Mouse (Mus musculus) ES-E14 (cell line): ENCODE data around the gene Tiprl. TPM values are rescaled to one million over a fixed set of nuclear protein-coding genes. Genes with fewer than 3 reads are reported as not detected.

ENCODE experiments used
- DNase-seq: peaks from one replicate; pipeline ENCODE4 v3.0.0-alpha.2; 2013; ENCODE audit warnings: low read depth, low spot score
- H3K27ac ChIP-seq: 2 replicates; pipeline ENCODE4 v1.5.1; 2012; ENCODE audit warnings: low read depth, mild to moderate bottlenecking, low read length, moderate library complexity, mixed read lengths; ENCODE audit not compliant: poor library complexity, insufficient read depth, severe bottlenecking
- H3K36me3 ChIP-seq: 2 replicates; pipeline ENCODE4 v1.6.1; 2012; ENCODE audit warnings: mild to moderate bottlenecking, low read length, moderate library complexity, mixed read lengths; ENCODE audit not compliant: control insufficient read depth, poor library complexity, insufficient read depth, severe bottlenecking
- H3K4me1 ChIP-seq, 2 experiments: fragments of 150-350 bp in 1 of 2; sonication (generic) in 1 of 2; 2 replicates each; pipeline ENCODE4 v1.6.1; 2012; ENCODE audit warnings: low read length in 2 of 2, mild to moderate bottlenecking in 1 of 2, mixed read lengths in 1 of 2; ENCODE audit not compliant: control insufficient read depth in 2 of 2, insufficient read depth in 2 of 2, poor library complexity in 1 of 2
- H3K4me3 ChIP-seq, 2 experiments: fragments of 150-350 bp in 1 of 2; sonication (generic) in 1 of 2; 2 replicates each; pipeline ENCODE4 v1.5.1; 2012; ENCODE audit warnings: low read length in 2 of 2, low read depth in 1 of 2, mild to moderate bottlenecking in 1 of 2, mixed read lengths in 1 of 2; ENCODE audit not compliant: insufficient read depth in 1 of 2, poor library complexity in 1 of 2, severe bottlenecking in 1 of 2
- H3K9ac ChIP-seq: 2 replicates; pipeline ENCODE4 v1.6.1; 2012; ENCODE audit warnings: low read depth, mild to moderate bottlenecking, low read length, mixed read lengths; ENCODE audit not compliant: poor library complexity, insufficient read depth, severe bottlenecking
- H3K9me3 ChIP-seq: fragments of 150-350 bp; sonication (generic); 2 replicates; pipeline ENCODE4 v1.6.1; 2012; ENCODE audit warnings: low read depth, mild to moderate bottlenecking, low read length; ENCODE audit not compliant: control insufficient read depth, insufficient read depth
- CHD2 ChIP-seq: IDR thresholded peaks from 2 replicates; pipeline ENCODE4 v1.6.1; 2014; ENCODE audit warnings: mild to moderate bottlenecking, low read depth, low read length, inconsistent platforms
- HCFC1 ChIP-seq: IDR thresholded peaks from 2 replicates; pipeline ENCODE4 v1.6.1; 2012; ENCODE audit warnings: low read length, inconsistent platforms, borderline replicate concordance; ENCODE audit not compliant: insufficient read depth
- MAFK ChIP-seq: IDR thresholded peaks from 2 replicates; pipeline ENCODE4 v1.6.1; 2014; ENCODE audit warnings: mild to moderate bottlenecking, low read depth, low read length, inconsistent platforms; ENCODE audit not compliant: insufficient read depth
- ZC3H11A ChIP-seq: IDR thresholded peaks from 2 replicates; pipeline ENCODE4 v1.6.1; 2012; ENCODE audit warnings: low read depth, mild to moderate bottlenecking, inconsistent platforms, low read length, borderline replicate concordance
- ZNF384 ChIP-seq: IDR thresholded peaks from 2 replicates; pipeline ENCODE4 v1.6.1; 2012; ENCODE audit warnings: low read depth, low read length, inconsistent platforms
- in situ Hi-C, 2 experiments: fragments of 600-800 bp; cut with MboI; formaldehyde crosslinking; loops; one replicate each; pipeline ENCODE4 v1.15.1; 2025; ENCODE audit warnings: low sequenced_read_pairs in 2 of 2, inconsistent platforms in 1 of 2; ENCODE audit not compliant: unreplicated experiment in 2 of 2
- total RNA-seq: library from RNA; depleted of rRNA; stranded (reverse); fragments of 300-350 nt; gene quantifications from 2 replicates; pipeline ENCODE4 v1.2.3, GENCODE M21; 2012

Gene Tiprl
- total RNA-seq, 1 experiment: 40.2 TPM

GRCm38 (mm10) chr1:165191611-165192010, 45.2 kb downstream of the Tiprl start:
- Histone ChIP-seq H3K27ac (no peak overlapping the region), H3K4me3 (no peak overlapping the region), H3K4me1 (peaks cover 4 to 17% of the 10 kb centered on the region in 2 experiments), H3K9ac (no peak overlapping the region), H3K9me3 (no peaks in the 10 kb centered on the region), H3K36me3 (peaks cover 5% of the 10 kb centered on the region; the same call in 1 of the 2 replicates)
- in situ Hi-C loops: no loop called here
- no peak for TF ChIP-seq MAFK
- TF ChIP-seq ZNF384: no peak
- no peak for TF ChIP-seq ZC3H11A
- DNase-seq: no peak

GRCm38 (mm10) chr1:165190571-165191273, 46.1 kb downstream of the Tiprl start:
- TF ChIP-seq ZNF384: no peak
- TF ChIP-seq HCFC1: no peak
- TF ChIP-seq MAFK: no peak
- no peak for TF ChIP-seq ZC3H11A
- no peak for TF ChIP-seq CHD2

GRCm38 (mm10) chr1:165190068-165190467, 46.7 kb downstream of the Tiprl start:
- Histone ChIP-seq H3K36me3 (peaks cover 5% of the 10 kb centered on the region; the same call in 1 of the 2 replicates), H3K9ac (no peak overlapping the region), H3K4me1 (peaks cover 4 to 19% of the 10 kb centered on the region in 2 experiments), H3K4me3 (no peak overlapping the region), H3K9me3 (no peaks in the 10 kb centered on the region), H3K27ac (no peak overlapping the region)
- no peak for DNase-seq
- TF ChIP-seq ZC3H11A: no peak
- TF ChIP-seq HCFC1: no peak
- no peak for TF ChIP-seq CHD2
- no peak for TF ChIP-seq ZNF384
- no peak for TF ChIP-seq MAFK
- in situ Hi-C loops: no loop called here

More at GRCm38 (mm10) chr1:165190571-165191273, 46.1 kb downstream of the Tiprl start:
- no peak for DNase-seq
- H3K27ac ChIP-seq: no peak overlapping the region
- no peaks in the 10 kb centered on the region for H3K9me3 ChIP-seq
- H3K4me1 ChIP-seq: peaks cover 4 to 19% of the 10 kb centered on the region in 2 experiments
- no peak overlapping the region for H3K9ac ChIP-seq
- in situ Hi-C loops: no loop called here
- H3K4me3 ChIP-seq: no peak overlapping the region
- peaks cover 5% of the 10 kb centered on the region; the same call in 1 of the 2 replicates for H3K36me3 ChIP-seq

GRCm38 (mm10) chr1:165188806-165189580, 47.8 kb downstream of the Tiprl start:
- Histone ChIP-seq H3K27ac (no peak overlapping the region), H3K36me3 (peaks cover 8% of the 10 kb centered on the region; the same call in 1 of the 2 replicates), H3K9me3 (no peaks in the 10 kb centered on the region), H3K4me3 (no peak overlapping the region), H3K9ac (no peak overlapping the region), H3K4me1 (peaks cover 4 to 24% of the 10 kb centered on the region in 2 experiments)
- no peak for TF ChIP-seq CHD2
- TF ChIP-seq MAFK: no peak
- TF ChIP-seq ZC3H11A: no peak
- TF ChIP-seq ZNF384: no peak
- TF ChIP-seq HCFC1: no peak
- no peak for DNase-seq
- in situ Hi-C loops: no loop called here
